Mouse (Mus musculus) frontal cortex, adult 2 months (tissue): ENCODE measurements at regions not wholly inside any gene's neighbourhood (a gene's known extent, or its start where the extent isn't known, plus 50 kb on each side); places are given as distances from the start of the nearest gene placed in this dataset.

Source experiments
- DNase-seq, 2 experiments: peaks; one replicate each; pipeline ENCODE4 v3.0.0; 2022; ENCODE audit warnings: low spot score in 1 of 2; ENCODE audit errors: extremely low spot score in 1 of 2

GRCm38 (mm10) chr10:55416304-55416703, 690.4 kb upstream of the Msl3l2 start:
- DNase-seq, result peak in 1 of 2 experiments; percentile 1

- DNase-seq, result peak in 1 of 2 experiments; percentile 6
These were observed 689.9 kb upstream of the Msl3l2 start for GRCm38 (mm10) chr10:55416769-55417168.

- DNase-seq, result no peak
These were observed 684.3 kb upstream of the Msl3l2 start for GRCm38 (mm10) chr10:55422391-55422790.

GRCm38 (mm10) chr10:55424943-55425342, 681.8 kb upstream of the Msl3l2 start:
- DNase-seq, result no peak
